Mouse (Mus musculus): ENCODE results near the gene Tfap2c. TPM values are rescaled to one million over a fixed set of nuclear protein-coding genes. Genes with fewer than 3 reads are reported as not detected.

Tfap2c gene
- 3.7 and 3.8 TPM in 2 replicates for polyA plus RNA-seq (2012; rRNA removed)

GRCm38 (mm10) chr2:172549371-172550155 lies at the start of gene Tfap2c:
Gene Tfap2c, plus strand, starts transcription at chr2:172549593.

Other genes with a start within 250 kb of the Tfap2c start
- gene Fam210b, start 204.0 kb upstream of the Tfap2c start, polyA plus RNA-seq (2012; rRNA removed): 22.7 and 43.5 TPM in 2 replicates
- 1.8 and 4.5 TPM in 2 replicates for gene Aurka, start 179.1 kb upstream of the Tfap2c start, polyA plus RNA-seq (2012; rRNA removed)
- 10.9 and 11.7 TPM in 2 replicates for gene Cstf1, start 178.9 kb upstream of the Tfap2c start, polyA plus RNA-seq (2012; rRNA removed)
- 0.17 and 0.32 TPM in 2 replicates for gene Cass4, start 155.8 kb upstream of the Tfap2c start, polyA plus RNA-seq (2012; rRNA removed)
- gene Rtf2, start 109.0 kb upstream of the Tfap2c start, polyA plus RNA-seq (2012; rRNA removed): 16.1 and 16.5 TPM in 2 replicates
- gene Gcnt7, start 91.0 kb upstream of the Tfap2c start, polyA plus RNA-seq (2012; rRNA removed): not detected in 2 replicates
- gene Fam209, start 77.1 kb upstream of the Tfap2c start, polyA plus RNA-seq (2012; rRNA removed): 0.19 TPM in 1 of 2 replicates, not detected in the other

Data from stomach, adult 2 months (tissue).